Mouse (Mus musculus): ENCODE results near the gene Zfp628.

DNA sequence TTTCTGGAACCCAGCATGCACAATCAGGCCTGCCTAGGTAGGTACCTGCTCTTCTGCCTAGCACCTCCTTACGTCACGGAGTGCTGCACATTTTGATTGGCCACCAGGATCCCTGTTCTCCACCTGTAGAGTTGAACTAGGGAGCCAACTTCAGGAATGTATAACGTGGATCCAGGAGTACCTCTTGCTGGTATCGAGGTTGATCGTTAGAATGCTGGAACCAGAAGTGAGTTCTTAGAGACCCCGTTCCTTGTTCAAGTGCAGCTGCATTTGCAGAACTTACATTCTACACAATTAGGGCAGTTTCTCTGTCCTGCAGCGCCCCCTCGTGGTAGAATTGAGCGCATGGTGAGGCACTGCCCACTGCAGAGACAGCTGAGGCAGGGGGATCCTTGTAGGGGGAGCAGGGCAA is 25.1 kb downstream of the Zfp628 start:
- TF ChIP-seq CTCF (IDR thresholded peaks at IDR 0.05; ENCODE audit: low read depth, low read length) (peak; percentile 91), POLR2A (IDR thresholded peaks at IDR 0.05; ENCODE audit: extremely low read depth, insufficient read depth, low read length) (no peak)
